Mouse (Mus musculus): Measurements from ENCODE around the gene Cep19. TPM values are rescaled to one million over a fixed set of nuclear protein-coding genes. Genes with fewer than 3 reads are reported as not detected.

Gene Cep19
- total RNA-seq, 2 experiments from 2014 or later: 8.9 to 10.2 TPM

DNA sequence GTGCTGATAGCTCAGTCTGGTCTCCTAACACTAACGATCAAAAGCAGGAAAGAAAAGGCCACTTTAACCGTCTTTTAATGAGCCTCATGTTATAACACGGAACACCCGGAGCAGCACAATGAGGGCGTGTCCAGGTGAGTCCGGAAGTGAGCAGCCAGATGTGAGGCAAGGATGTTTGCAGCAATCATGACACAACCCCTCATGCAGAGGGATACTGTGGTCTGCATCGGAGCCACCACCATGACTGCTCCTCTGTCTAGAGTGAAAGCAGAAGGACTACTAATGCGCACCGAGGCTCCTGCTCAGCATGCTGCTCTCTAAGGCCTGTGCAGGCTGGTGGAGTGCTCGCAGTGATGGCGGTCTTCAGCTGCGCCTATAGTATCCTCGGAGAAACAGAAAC lies 2.7 kb downstream of the Cep19 start:
- no peak for DNase-seq
- intact Hi-C loops (cut with DNase I): no loop called here

DNA sequence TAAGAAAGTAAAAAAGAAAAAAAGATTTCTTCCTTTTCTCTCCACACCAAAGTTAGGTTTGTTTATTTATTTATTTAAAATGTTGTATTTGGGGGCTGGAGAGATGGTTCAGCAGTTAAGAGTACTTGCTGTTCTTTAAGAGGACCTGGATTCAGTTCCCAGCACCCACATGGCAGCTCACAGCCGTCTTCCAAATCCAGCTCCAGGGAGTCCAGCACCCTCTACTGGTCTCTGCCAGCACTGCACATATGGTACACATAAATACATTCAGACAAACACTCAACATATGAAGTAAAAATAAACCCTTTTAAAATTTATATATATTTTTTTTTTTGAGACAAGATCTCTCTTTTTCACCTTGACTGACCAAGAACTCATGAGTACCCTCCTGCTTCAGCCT lies 6.1 kb downstream of the Cep19 start:
- no peak for DNase-seq
- intact Hi-C loops (cut with DNase I): no loop called here

DNA sequence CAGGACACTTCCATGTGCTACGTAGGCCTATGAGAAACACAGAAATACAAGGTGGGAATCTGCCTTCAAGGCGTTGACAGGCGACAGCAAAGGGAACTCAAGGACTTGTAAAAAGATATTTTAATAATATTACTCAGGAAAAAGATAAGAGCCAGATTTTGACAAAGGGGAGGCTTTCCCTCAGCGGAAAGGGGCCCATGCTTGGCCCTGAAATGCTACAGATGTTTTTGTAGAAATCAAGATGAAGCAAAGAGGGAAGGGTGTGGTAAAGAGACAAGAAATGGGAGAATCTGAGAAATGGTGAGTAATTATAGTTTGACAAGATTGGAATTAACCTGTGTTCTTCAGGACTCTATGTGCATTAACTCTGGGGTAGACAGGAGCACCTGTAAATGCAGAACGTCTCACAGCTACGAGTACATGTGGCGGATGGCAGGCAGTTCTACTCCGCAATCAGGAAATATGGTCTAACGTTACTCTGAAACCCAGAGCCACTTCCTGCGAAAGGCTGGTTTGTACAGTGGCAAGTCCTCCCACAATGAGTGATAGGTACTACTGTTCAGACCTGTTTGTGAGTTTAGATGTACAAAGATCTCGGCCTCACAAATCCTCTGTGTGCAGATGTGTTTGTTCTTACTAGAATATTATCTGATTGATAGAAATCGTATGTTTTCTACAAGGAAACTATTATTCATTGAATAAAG lies 7.9 kb downstream of the Cep19 start:
- intact Hi-C loops (cut with DNase I): no loop called here
- no peak for DNase-seq

GRCm38 (mm10) chr16:32108170-32108569 lies 8.6 kb downstream of the Cep19 start:
- intact Hi-C loops (cut with DNase I): no loop called here
- no peak for DNase-seq

DNA sequence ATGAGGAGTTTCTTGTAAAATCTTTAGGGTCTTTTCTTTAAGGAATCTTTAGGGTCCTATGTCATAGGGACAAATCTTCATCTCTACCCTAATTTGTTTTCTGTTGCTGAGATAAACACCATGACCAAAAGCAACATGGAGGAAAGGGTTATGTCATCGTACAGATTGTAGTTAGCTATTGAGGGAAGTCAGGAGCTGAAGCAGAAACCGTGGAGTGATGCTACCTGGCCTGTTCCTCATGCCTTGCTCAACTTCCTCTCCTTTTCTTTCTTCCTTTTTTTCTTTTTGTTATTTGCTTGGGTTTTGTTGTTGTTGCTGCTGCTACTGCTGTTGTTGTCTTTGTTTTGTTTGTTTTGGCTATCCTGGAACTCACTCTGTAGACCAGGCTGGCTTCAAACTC lies 9.0 kb downstream of the Cep19 start:
- DNase-seq: no peak
- intact Hi-C loops (cut with DNase I): no loop called here

- intact Hi-C loops (cut with DNase I): no loop called here
- DNase-seq: no peak
These were observed 11.5 kb downstream of the Cep19 start for GRCm38 (mm10) chr16:32110951-32111699.

GRCm38 (mm10) chr16:32113541-32114218 lies 14.1 kb downstream of the Cep19 start:
- intact Hi-C loops (cut with DNase I): loop anchor here (2.0 kb wide), 2 partner anchors 133 to 385 kb away; partner anchors contain the start of genes Fbxo45 and Wdr53
- peak; percentile 62 to 64 for DNase-seq

DNA sequence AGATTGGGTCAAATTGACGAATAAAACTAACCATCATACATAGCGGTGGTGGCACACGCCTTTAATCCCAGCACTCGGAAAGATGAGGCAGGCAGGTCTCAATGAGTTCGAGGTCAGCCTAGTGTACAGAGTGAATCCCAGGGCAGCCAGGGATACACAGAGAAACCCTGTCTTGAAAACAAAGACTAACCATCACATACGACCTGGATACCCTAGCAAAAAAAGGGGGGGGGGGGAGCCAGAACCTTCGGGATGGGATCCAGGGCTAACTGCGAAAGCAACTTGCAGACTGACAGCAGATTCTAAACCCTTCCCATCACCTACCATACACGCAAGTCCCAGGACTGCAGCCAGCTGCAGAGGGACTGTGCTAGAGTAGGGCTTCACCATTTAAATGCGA lies 14.8 kb downstream of the Cep19 start:
- intact Hi-C loops (cut with DNase I): loop anchor here (2.0 kb wide), 2 partner anchors 132 to 384 kb away; partner anchors contain the start of genes Fbxo45 and Wdr53
- no peak for DNase-seq

- intact Hi-C loops (cut with DNase I): loop anchor here (2.0 to 5.0 kb wide), 5 partner anchors 42 to 384 kb away; partner anchors contain the start of genes Fbxo45 and Wdr53
- DNase-seq: peak; percentile 86 to 92
These were observed 15.5 kb downstream of the Cep19 start for GRCm38 (mm10) chr16:32114968-32115695.

DNA sequence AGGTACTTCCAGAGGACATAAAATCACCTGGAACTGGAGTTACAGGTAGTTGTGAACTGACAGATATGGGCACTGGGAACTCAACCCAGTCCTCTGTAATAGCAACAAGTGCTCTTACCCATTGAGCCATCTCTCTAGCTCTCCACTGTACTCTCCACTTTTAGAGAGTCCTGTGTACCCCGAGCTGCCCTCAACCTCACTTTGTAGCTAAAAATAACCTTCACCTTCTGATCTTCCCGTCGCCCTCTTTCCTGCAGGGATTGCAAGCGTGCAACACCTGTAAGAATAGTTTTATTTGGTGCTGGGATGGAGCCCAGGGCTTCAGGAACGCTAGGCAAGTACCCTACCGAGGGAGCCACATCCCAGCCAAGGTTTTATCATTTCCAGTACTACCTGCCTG lies 16.2 kb downstream of the Cep19 start:
- no peak for DNase-seq
- intact Hi-C loops (cut with DNase I): loop anchor here (2.0 to 5.0 kb wide), 5 partner anchors 42 to 383 kb away; partner anchors contain the start of genes Fbxo45 and Wdr53

DNA sequence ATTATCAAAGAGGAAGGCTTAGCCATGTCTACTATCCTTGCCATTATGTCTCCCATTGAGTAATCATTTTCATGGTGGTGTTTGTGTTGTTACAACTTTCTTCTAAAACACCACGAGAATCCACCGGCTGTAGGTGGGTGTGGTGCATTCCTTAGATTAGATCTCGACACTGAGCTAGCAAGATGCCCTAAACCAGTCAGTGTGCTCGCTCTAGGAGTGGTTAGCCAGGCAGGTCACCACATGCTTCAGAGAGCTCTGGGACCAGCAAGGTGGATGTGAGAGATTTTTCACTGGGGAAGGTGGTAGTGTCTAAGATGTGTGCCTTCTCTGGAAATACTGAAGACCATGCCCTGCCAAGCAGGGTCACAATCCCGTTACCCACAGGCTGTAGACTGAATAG lies 16.6 kb downstream of the Cep19 start:
- intact Hi-C loops (cut with DNase I): loop anchor here (5.0 kb wide), 3 partner anchors 41 to 341 kb away; no protein-coding TSS in a partner anchor
- DNase-seq: no peak

- intact Hi-C loops (cut with DNase I): no loop called here
- DNase-seq: no peak
These were observed 20.9 kb downstream of the Cep19 start for GRCm38 (mm10) chr16:32120454-32120853.

- intact Hi-C loops (cut with DNase I): no loop called here
- no peak for DNase-seq
These were observed 24.4 kb downstream of the Cep19 start for GRCm38 (mm10) chr16:32124020-32124419.

DNA sequence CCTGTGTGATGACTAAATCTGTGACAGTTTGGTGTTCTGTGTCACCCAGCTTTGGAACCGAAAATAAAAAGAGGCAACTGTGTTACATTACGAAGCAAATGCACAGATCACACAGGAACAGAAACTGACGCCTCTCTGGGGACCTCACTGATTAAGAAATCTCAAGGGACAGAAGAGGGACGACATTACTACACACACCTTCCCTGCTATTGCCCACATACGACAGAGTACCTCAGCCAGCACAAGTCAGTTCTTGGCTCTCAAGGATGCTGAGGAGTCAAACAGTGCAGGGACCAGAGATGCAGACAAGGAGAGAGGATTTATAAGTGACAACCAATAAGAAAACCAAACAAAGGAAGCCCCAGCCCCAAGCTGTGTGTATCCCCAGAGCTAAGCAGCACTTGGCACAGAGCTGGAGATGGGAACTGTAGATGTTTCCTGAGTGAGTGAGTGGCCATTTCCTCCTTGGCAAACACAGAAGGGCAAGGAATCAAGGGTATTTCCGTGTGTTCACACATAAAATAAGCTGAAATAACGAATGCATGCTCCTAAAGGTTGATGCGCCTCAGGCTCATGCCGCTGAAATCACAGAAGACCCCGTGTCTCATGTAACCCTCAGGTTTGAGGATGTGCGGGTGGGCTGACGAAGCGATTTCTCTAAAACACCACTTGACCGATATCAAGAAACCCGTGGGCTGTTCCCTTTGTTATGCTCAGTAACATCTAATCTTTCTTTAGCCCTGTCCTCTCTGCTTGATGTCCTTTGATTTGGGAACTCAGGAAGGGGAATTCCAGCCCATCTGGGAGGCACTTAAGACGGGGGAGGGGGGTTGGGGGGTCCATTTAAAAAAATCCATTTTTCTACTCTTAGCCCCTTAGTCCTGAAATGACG lies 25.1 kb downstream of the Cep19 start:
- intact Hi-C loops (cut with DNase I): no loop called here
- DNase-seq: no peak

- intact Hi-C loops (cut with DNase I): no loop called here
- DNase-seq: no peak
These were observed 25.8 kb downstream of the Cep19 start for GRCm38 (mm10) chr16:32125364-32125763.

DNA sequence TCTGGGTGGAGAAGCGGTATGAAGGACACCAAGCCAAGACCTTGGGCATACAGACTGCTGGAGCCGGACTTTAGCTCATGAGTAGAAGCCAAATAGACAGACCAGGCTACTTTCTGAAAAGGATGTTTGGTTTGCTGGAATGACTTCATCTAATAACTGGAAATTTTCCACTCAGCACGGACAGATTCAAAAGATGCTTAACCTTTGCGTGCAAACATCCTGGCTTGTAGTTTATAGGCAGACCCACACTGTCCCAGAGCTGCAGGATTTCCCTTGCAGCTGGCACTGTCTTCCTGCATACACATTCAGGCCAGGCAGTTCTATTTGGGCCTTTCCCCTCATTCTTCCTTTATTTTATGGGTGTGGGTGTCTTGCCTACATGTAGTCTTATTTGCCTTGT lies 27.4 kb downstream of the Cep19 start:
- intact Hi-C loops (cut with DNase I): no loop called here
- no peak for DNase-seq

GRCm38 (mm10) chr16:32129449-32130189 lies 30.0 kb downstream of the Cep19 start:
- no peak for DNase-seq
- intact Hi-C loops (cut with DNase I): no loop called here

- intact Hi-C loops (cut with DNase I): no loop called here
- peak; percentile 29 to 33 for DNase-seq
These were observed 30.7 kb downstream of the Cep19 start for GRCm38 (mm10) chr16:32130190-32130826.
